14 mouse cellular contexts compared by ENCODE assay signal in the genomic region with DNA sequence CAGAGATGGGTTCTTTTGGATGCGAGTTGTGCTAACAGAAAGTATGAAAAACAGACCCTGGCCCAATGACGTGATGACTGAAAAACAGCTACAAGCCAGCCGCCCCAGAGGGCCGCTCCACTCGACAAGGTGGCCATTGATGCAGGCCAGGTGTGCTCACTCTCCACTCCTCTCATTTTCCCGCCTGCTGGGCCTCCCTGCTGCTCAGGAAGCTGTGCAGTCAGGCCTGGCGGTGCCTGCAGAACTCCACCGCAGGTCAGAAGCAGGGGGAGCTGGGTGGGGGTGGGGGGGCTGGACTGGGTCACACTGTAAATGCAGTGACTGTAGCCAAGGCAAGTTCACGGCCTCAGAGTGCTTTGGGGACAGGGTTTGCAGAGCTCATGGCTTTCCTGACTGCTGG.
A peak's percentile ranks its signal among the peaks of the same experiment; 100 is the strongest.
DNase-seq lines count a peak whose midpoint lies in the region; ATAC-seq and TF ChIP-seq lines count a peak whose summit lies in the region.
"Had no signal": no experiment of that assay in that cellular context is flagged by ENCODE, and none has a peak within 500 bp of the region (broad histone marks: within the 10 kb centered on the region; RNA-seq: fewer than 3 reads in every experiment).

No protein-coding gene starts in this region.

- H3K9ac ChIP-seq in kidney, postnatal 0 days (ENCODE audit: low read depth, low read length), result no peak overlapping the region

- H3K9me3 ChIP-seq in heart, embryonic 10.5 days, result no peaks in the 10 kb centered on the region
- no peaks in the 10 kb centered on the region for H3K9me3 ChIP-seq in kidney, postnatal 0 days (replicated peaks; ENCODE audit: low read length)
- no peaks in the 10 kb centered on the region for H3K9me3 ChIP-seq in limb, embryonic 10.5 days (replicated peaks)

- no peaks in the 10 kb centered on the region for H3K36me3 ChIP-seq in heart, embryonic 10.5 days
- no peaks in the 10 kb centered on the region for H3K36me3 ChIP-seq in kidney, postnatal 0 days (ENCODE audit: insufficient read depth, low read length)
- no peaks in the 10 kb centered on the region for H3K36me3 ChIP-seq in kidney, adult 2 months (ENCODE audit: control insufficient read depth, insufficient read depth, low read length)
- H3K36me3 ChIP-seq in limb, embryonic 10.5 days, result 0 out of 2 replicates have a peak, but pooled peaks cover 2% of the 10 kb centered on the region

- no peaks in the 10 kb centered on the region for H3K27me3 ChIP-seq in heart, embryonic 10.5 days (ENCODE audit: insufficient read depth, poor library complexity, severe bottlenecking)
- H3K27me3 ChIP-seq in kidney, postnatal 0 days (ENCODE audit: insufficient read depth, low read length), result no peaks in the 10 kb centered on the region
- no peaks in the 10 kb centered on the region for H3K27me3 ChIP-seq in kidney, adult 2 months (replicated peaks; ENCODE audit: control insufficient read depth, insufficient read depth, low read length)
- no peaks in the 10 kb centered on the region for H3K27me3 ChIP-seq in limb, embryonic 10.5 days (ENCODE audit: low read depth, poor library complexity, severe bottlenecking)

- DNase-seq in heart, embryonic 10.5 days (ENCODE audit: low spot score), result no peak
- DNase-seq in heart, postnatal 36 days, result no peak
- DNase-seq in kidney, postnatal 0 days (ENCODE audit: low spot score), result peak; percentile 57
- DNase-seq in kidney, adult 2 months, result no peak
- DNase-seq in embryo, embryonic 10.5 days (ENCODE audit: low spot score), result peak; percentile 41
- peak; percentile 91 for DNase-seq in limb, embryonic 10.5 days (ENCODE audit: low spot score)
- no peak for DNase-seq in layer of hippocampus, postnatal 25 days (ENCODE audit: extremely low spot score in 1 of 2, low spot score in 1 of 2)
- DNase-seq in spleen, postnatal 14 days (ENCODE audit: low spot score in 2 of 2), result no peak
- DNase-seq: adrenal gland, adult 8-10 months; cerebellum, adult 9-11 months; gastrocnemius, postnatal 25 days; lung, adult 18-20 months had no signal

- H3K4me1 ChIP-seq in heart, embryonic 10.5 days, result peaks cover 28% of the 10 kb centered on the region
- peaks cover 7% of the 10 kb centered on the region for H3K4me1 ChIP-seq in kidney, postnatal 0 days (replicated peaks; ENCODE audit: insufficient read depth, low read length)
- H3K4me1 ChIP-seq in kidney, adult 2 months (ENCODE audit: control insufficient read depth, insufficient read depth, low read length), result no peaks in the 10 kb centered on the region
- H3K4me1 ChIP-seq in limb, embryonic 10.5 days, result peaks cover 81% of the 10 kb centered on the region

- peak; percentile 84 for ATAC-seq in kidney, postnatal 0 days (replicated peaks; ENCODE audit: low FRiP score, low read depth)
- ATAC-seq: forebrain, embryonic 16.5 days; inflammation-experienced regulatory T-cells, adult 6 months had no signal

- H3K27ac ChIP-seq in heart, embryonic 10.5 days, result peak overlapping the region; percentile 56; the same call in 1 of the 2 replicates
- H3K27ac ChIP-seq in kidney, postnatal 0 days, result peak overlapping the region; percentile 15; the same call in 1 of the 2 replicates
- no peak overlapping the region for H3K27ac ChIP-seq in kidney, adult 2 months (ENCODE audit: insufficient read depth, low read depth, low read length)
- H3K27ac ChIP-seq in limb, embryonic 10.5 days, result peak overlapping the region; percentile 82

- H3K4me3 ChIP-seq in heart, embryonic 10.5 days, result no peak overlapping the region
- H3K4me3 ChIP-seq in kidney, postnatal 0 days (replicated peaks; ENCODE audit: low read depth, low read length), result no peak overlapping the region
- H3K4me3 ChIP-seq in kidney, adult 2 months (ENCODE audit: insufficient read depth, low read depth, low read length), result no peak overlapping the region
- H3K4me3 ChIP-seq in limb, embryonic 10.5 days, result 0 out of 2 replicates have a peak overlapping the region, but pooled peaks have one; percentile 10

- H3K4me2 ChIP-seq in kidney, postnatal 0 days (ENCODE audit: low read length), result no peak overlapping the region

- 26% methylated on average over 9 of the region's 9 CpGs for WGBS in heart, embryonic 10.5 days
- WGBS in kidney, postnatal 0 days, result 14% methylated on average over 9 of the region's 9 CpGs
- WGBS in kidney, adult 2 months, result 36% methylated on average over 9 of the region's 9 CpGs
- WGBS in limb, embryonic 10.5 days, result 17% methylated on average over 9 of the region's 9 CpGs

- no peak for TF ChIP-seq CTCF in kidney, postnatal 0 days (IDR thresholded peaks at IDR 0.05; ENCODE audit: low read depth)
- no peak for TF ChIP-seq CTCF in kidney, adult 2 months (conservative IDR thresholded peaks at IDR 0.05; ENCODE audit: insufficient read depth, insufficient read length, low read depth, low read length)

- intact Hi-C loops in heart, postnatal 36 days (cut with DNase I), result no loop called here

- TF ChIP-seq POLR2A in kidney, adult 2 months (IDR thresholded peaks at IDR 0.05; ENCODE audit: low read depth, low read length), result no peak

Comparison
In these comparisons a context has a peak if more than half of its experiments do, and no peak if none do; other contexts are left out.
1. DNase-seq: peak in kidney, postnatal 0 days (single experiment), embryo, embryonic 10.5 days (single experiment) and limb, embryonic 10.5 days (single experiment); none in heart, embryonic 10.5 days (single experiment), heart, postnatal 36 days (0 of 2), kidney, adult 2 months (single experiment), layer of hippocampus, postnatal 25 days (0 of 2) and spleen, postnatal 14 days (0 of 2).